In the genomic region with DNA sequence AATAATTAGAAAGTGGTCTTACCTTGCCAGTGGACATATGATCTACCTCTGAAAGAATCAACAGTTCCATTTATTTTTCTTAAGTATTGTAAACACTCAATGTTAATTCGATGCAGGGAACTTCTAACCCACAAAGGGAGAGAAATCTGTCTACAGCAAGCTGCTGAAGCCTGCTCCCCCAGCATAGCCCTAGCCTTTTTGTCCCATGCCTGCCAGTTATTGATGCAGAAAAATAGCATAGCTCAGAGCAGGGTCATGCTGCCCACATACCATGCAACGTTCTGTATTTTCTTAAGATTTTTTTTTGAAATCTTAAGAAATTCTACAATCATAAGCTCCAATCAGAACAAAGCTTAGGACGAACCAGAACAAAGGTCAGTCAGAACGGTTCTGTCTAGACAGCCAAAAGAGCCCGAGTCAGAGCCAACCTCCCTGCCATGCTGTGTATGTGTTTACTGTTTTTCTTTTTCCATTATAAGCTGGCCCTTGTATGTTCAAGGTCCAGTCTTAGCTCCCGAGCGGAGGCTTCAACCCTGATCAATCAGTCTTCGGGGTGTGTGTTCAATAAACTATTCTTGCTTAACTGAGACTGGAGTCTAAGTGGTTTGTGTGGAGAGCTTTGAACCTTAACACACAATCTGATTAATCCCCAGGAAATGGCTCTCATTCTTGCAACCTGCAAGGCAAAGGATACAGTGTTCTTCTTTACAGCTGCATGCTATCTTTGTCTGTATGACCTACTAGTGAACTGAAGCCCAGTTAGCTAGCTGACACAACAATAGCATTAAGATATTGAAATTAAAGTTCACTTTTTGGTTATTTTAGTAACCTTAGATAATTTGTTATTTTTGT, we compare ENCODE assay signal across 24 mouse cellular contexts. TPM values are rescaled to one million over a fixed set of nuclear protein-coding genes. Genes with fewer than 3 reads are reported as not detected.
DNase-seq lines count a peak whose midpoint lies in the region; ATAC-seq and TF ChIP-seq lines count a peak whose summit lies in the region.
"Had no signal": no experiment of that assay in that cellular context is flagged by ENCODE, and none has a peak within 500 bp of the region (broad histone marks: within the 10 kb centered on the region; RNA-seq: fewer than 3 reads in every experiment).

No protein-coding gene starts in this region.

- WGBS in kidney, adult 2 months = 37% methylated on average over 8 of the region's 8 CpGs
- WGBS in hindbrain, embryonic 14.5 days = 88% methylated on average over 8 of the region's 8 CpGs

- H3K4me3 ChIP-seq in kidney, adult 2 months (ENCODE audit: insufficient read depth, low read depth, low read length) = no peak overlapping the region
- H3K4me3 ChIP-seq in hindbrain, embryonic 14.5 days (replicated peaks; ENCODE audit: low read length) = no peak overlapping the region
- H3K4me3 ChIP-seq: forebrain, embryonic 13.5 days; heart, adult 2 months; heart, embryonic 15.5 days; layer of hippocampus, adult 2 months had no signal

- peak; percentile 34 for DNase-seq in adrenal gland, postnatal 10 days
- DNase-seq in adrenal gland, adult 8-10 months = no peak
- peak; percentile 55 for DNase-seq in adipocyte (ENCODE audit: low spot score)
- peak; percentile 76 for DNase-seq in kidney, adult 2 months
- peak; percentile 30 for DNase-seq in kidney, postnatal 14 days
- no peak for DNase-seq in cerebellum, adult 11 months
- no peak for DNase-seq in hindbrain, embryonic 14.5 days (ENCODE audit: low spot score)
- no peak for DNase-seq in heart, adult 9 months (ENCODE audit: low spot score in 2 of 2)
- DNase-seq: cerebellum, adult 9-11 months; gastrocnemius, postnatal 14 days; heart, adult 2 months had no signal

- peaks cover 11% of the 10 kb centered on the region for H3K4me1 ChIP-seq in kidney, adult 2 months (ENCODE audit: control insufficient read depth, insufficient read depth, low read length)
- peaks cover 10% of the 10 kb centered on the region for H3K4me1 ChIP-seq in hindbrain, embryonic 14.5 days (replicated peaks; ENCODE audit: control insufficient read depth, insufficient read depth, low read length)

- H3K9ac ChIP-seq in hindbrain, embryonic 14.5 days = no peak overlapping the region
- H3K9ac ChIP-seq: forebrain, embryonic 13.5 days; heart, embryonic 15.5 days had no signal

- TF ChIP-seq CTCF in kidney, adult 2 months (conservative IDR thresholded peaks at IDR 0.05; ENCODE audit: insufficient read depth, insufficient read length, low read depth, low read length) = no peak

- no peak for ATAC-seq in hindbrain, embryonic 14.5 days (ENCODE audit: low FRiP score)
- ATAC-seq: forebrain, embryonic 13.5 days; lung, postnatal 0 days had no signal

- H3K27ac ChIP-seq in kidney, adult 2 months (ENCODE audit: insufficient read depth, low read depth, low read length) = peak overlapping the region; percentile 83; the same call in 1 of the 2 replicates
- no peak overlapping the region for H3K27ac ChIP-seq in hindbrain, embryonic 14.5 days
- H3K27ac ChIP-seq: forebrain, embryonic 13.5 days; heart, adult 2 months; heart, embryonic 15.5 days; layer of hippocampus, adult 2 months had no signal

- H3K4me2 ChIP-seq in hindbrain, embryonic 14.5 days (replicated peaks) = no peak overlapping the region
- H3K4me2 ChIP-seq: forebrain, embryonic 13.5 days; heart, embryonic 15.5 days; midbrain, embryonic 11.5 days had no signal

- TF ChIP-seq POLR2A in kidney, adult 2 months (IDR thresholded peaks at IDR 0.05; ENCODE audit: low read depth, low read length) = no peak

- no peaks in the 10 kb centered on the region for H3K27me3 ChIP-seq in kidney, adult 2 months (replicated peaks; ENCODE audit: control insufficient read depth, insufficient read depth, low read length)
- H3K27me3 ChIP-seq in hindbrain, embryonic 14.5 days (ENCODE audit: control insufficient read depth, insufficient read depth, low read length) = no peaks in the 10 kb centered on the region
- H3K27me3 ChIP-seq: forebrain, embryonic 13.5 days; heart, embryonic 15.5 days had no signal

- H3K36me3 ChIP-seq in kidney, adult 2 months (ENCODE audit: control insufficient read depth, insufficient read depth, low read length) = no peaks in the 10 kb centered on the region
- no peaks in the 10 kb centered on the region for H3K36me3 ChIP-seq in hindbrain, embryonic 14.5 days (replicated peaks; ENCODE audit: control insufficient read depth, insufficient read depth)
- H3K36me3 ChIP-seq: heart, embryonic 15.5 days had no signal

- H3K9me3 ChIP-seq in hindbrain, embryonic 14.5 days (ENCODE audit: control insufficient read depth, low read length) = no peaks in the 10 kb centered on the region
- H3K9me3 ChIP-seq: forebrain, embryonic 13.5 days; heart, embryonic 15.5 days had no signal

RNA-seq across cellular contexts. Expression of gene 1810037I17Rik, which starts 2.1 kb away (rescaled TPM):
- 10 to 100 TPM; 59.1 to 60.4 TPM for total RNA-seq in adrenal gland, postnatal 10 days (2021)
- total RNA-seq in adrenal gland, adult 8-10 months (2022) = 10 to 100 TPM; 41.2 to 54.4 (median 47.5) TPM
- 43.3 and 46.3 TPM in 2 replicates for polyA plus RNA-seq in kidney, adult 2 months (2012; rRNA removed)
- 88.5 and 102 TPM in 2 replicates for polyA plus RNA-seq in hindbrain, embryonic 14.5 days (2014; fragmentation: Nextera tagmentation; extraction: Ambion mirVana)

RNA-seq across cellular contexts. Expression of gene Gm10959, which starts 2.7 kb away (rescaled TPM):
- total RNA-seq in adrenal gland, postnatal 10 days (2021) = not detected
- total RNA-seq in adrenal gland, adult 8-10 months (2022) = not detected
- polyA plus RNA-seq in kidney, adult 2 months (2012; rRNA removed) = not detected in 2 replicates
- polyA plus RNA-seq in hindbrain, embryonic 14.5 days (2014; fragmentation: Nextera tagmentation; extraction: Ambion mirVana) = not detected in 2 replicates
- total RNA-seq: ES-E14; gastrocnemius, postnatal 14 days; heart, adult 2 months; hematopoietic stem cell, adult 5-6 weeks; layer of hippocampus, adult 2 months; left cerebral cortex, postnatal 25 days; monocyte, adult 5-6 weeks had no signal
- polyA plus RNA-seq: embryonic facial prominence, embryonic 14.5 days; forebrain, embryonic 13.5 days; heart, adult 2 months; heart, embryonic 15.5 days; limb, embryonic 14.5 days; liver, embryonic 16.5 days; lung, postnatal 0 days; midbrain, embryonic 11.5 days; neural tube, embryonic 11.5 days had no signal

RNA-seq across cellular contexts. Expression of gene Fabp2, which starts 27.0 kb away (rescaled TPM):
- total RNA-seq in adrenal gland, postnatal 10 days (2021) = 10 to 100 TPM in 1 of 2 experiments, 1 to 10 TPM in 1; 7.5 to 17.9 TPM
- not detected for total RNA-seq in adrenal gland, adult 8-10 months (2022)
- polyA plus RNA-seq in kidney, adult 2 months (2012; rRNA removed) = not detected in 2 replicates
- polyA plus RNA-seq in hindbrain, embryonic 14.5 days (2014; fragmentation: Nextera tagmentation; extraction: Ambion mirVana) = not detected in 2 replicates
- total RNA-seq: ES-E14; gastrocnemius, postnatal 14 days; heart, adult 2 months; hematopoietic stem cell, adult 5-6 weeks; layer of hippocampus, adult 2 months; left cerebral cortex, postnatal 25 days; monocyte, adult 5-6 weeks had no signal
- polyA plus RNA-seq: embryonic facial prominence, embryonic 14.5 days; heart, adult 2 months; limb, embryonic 14.5 days; midbrain, embryonic 11.5 days; neural tube, embryonic 11.5 days had no signal

Comparison
In these comparisons a context has a peak if more than half of its experiments do, and no peak if none do; other contexts are left out.
1. DNase-seq: peak in adrenal gland, postnatal 10 days (single experiment), adipocyte (single experiment), kidney, adult 2 months (single experiment) and kidney, postnatal 14 days (single experiment); none in adrenal gland, adult 8-10 months (single experiment), cerebellum, adult 11 months (single experiment), hindbrain, embryonic 14.5 days (single experiment) and heart, adult 9 months (0 of 2).
2. RNA of gene Fabp2, which starts 27.0 kb away (total RNA-seq): 7.5 to 17.9 TPM in adrenal gland, postnatal 10 days; not detected in adrenal gland, adult 8-10 months; every median in the first group is over 4 times any median in the second.